Mouse (Mus musculus): ENCODE results near the gene Irx1.
A peak's percentile ranks its signal among the peaks of the same experiment; 100 is the strongest.

Gene Irx1

GRCm38 (mm10) chr13:71963356-71964351 lies at the start of gene Irx1:
Gene Irx1, minus strand, starts transcription at chr13:71963723.
- peak; percentile 62 for DNase-seq (ENCODE audit: low read depth, low spot score)

GRCm38 (mm10) chr13:71979932-71980655 lies 16.6 kb upstream of the Irx1 start:
- no peak for DNase-seq (ENCODE audit: low read depth, low spot score)

- DNase-seq (ENCODE audit: low read depth, low spot score), result no peak
Observed at GRCm38 (mm10) chr13:71975753-71976152, 12.2 kb upstream of the Irx1 start.

DNA sequence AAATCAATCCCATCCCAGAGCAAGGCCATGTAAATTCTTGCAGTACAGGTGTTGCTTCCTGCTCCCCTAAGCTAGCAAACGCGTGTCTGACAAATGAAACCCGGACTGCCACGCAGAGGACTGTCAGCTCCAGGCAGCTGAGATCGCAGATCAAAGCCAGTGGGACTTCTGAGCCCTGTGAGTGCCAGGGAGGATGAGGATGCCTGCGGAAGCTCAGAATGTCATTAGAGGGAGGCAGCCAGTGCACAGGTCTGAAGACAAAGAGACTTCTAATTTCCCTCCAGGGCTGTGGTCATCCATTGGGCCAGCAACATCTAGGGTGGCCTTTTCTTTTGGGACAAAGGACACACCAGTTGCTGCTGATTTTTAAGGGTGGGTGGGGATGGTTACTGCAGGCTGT lies 4.8 kb upstream of the Irx1 start:
- no peak for DNase-seq (ENCODE audit: low read depth, low spot score)

- DNase-seq (ENCODE audit: low read depth, low spot score), result no peak
Observed at GRCm38 (mm10) chr13:71967341-71968250, 4.1 kb upstream of the Irx1 start.

- no peak for DNase-seq (ENCODE audit: low read depth, low spot score)
Observed at GRCm38 (mm10) chr13:71966631-71967030, 3.1 kb upstream of the Irx1 start.

DNA sequence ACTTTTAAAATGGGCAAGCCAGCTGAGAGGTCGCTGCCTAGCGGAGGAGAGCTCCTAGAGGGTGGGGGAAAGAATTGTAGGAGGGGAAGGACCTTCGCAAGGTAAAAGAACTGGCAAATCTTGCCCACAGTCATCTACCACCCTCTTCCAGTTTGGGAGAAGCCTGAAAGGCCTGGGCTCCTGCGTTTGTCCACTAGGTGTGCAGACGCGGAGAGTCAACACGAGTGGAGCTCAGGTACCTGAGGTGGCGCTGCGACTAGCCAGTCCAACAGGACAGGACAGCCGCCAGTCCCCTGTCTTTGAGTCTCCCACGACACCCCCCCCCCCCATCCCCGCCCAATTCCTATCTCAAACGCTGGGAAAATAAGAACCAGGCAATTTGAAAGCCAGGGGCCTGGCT lies 843 bp upstream of the Irx1 start:
- peak; percentile 29 for DNase-seq (ENCODE audit: low read depth, low spot score)

GRCm38 (mm10) chr13:71962661-71963355 lies 715 bp downstream of the Irx1 start:
- peak; percentile 62 for DNase-seq (ENCODE audit: low read depth, low spot score)

DNA sequence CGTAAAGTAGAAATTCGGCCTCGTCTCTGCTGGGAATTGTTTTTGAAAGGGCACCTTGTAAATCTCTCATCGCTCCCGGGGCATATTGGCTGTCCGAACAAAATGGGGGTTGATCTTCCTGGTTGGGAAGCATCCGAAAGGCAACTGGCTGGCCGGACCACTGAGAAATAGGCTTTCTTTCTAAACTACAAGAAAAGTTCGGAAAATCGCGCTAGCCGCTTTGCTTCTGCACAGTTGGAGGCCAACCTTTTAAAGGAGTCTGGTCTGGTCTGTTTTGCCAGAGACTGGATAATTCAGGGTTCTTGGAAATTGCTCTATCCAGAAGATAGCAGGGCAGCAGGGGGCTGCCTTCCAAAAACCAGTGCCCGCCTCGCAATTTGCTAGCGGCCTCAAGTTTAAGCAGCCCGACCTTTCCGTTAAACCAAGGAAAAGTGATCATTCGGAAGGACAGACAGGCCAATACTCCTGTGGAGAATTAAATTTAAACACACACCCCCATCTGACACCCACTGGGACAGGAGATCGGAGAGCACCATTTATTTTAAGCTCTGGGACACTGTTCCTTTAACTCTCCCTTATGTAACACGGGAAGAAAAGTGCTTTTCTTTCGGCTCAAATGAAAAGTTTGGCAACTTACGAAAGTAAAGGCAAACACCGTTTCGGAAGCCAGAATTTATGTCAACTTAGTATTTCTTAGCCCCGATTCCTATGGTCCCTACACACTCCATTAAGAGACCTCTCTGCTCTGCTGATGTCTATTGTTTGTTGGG lies 1.4 kb downstream of the Irx1 start:
- DNase-seq (ENCODE audit: low read depth, low spot score), result no peak

- peak; percentile 46 for DNase-seq (ENCODE audit: low read depth, low spot score)
Observed at GRCm38 (mm10) chr13:71960846-71961735, 2.4 kb downstream of the Irx1 start.

DNA sequence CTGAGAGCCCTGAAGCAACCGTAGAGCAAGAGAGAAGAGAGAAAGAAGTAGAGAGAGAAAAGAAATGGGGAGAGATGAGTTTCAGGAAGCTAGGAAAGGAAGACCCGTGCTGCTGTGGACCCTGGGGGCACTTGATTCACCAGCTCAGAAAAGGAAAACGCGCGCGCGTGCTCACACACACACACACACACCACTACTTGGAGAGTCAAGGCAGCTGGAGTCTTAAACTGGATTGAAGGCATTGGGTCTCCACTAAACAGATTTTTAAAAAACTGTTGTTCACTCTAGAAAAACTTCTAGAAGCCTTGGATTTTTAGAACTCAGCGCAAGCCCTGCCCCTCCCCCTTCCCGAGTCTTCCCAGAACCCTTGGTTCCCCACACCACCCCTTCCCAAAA lies 3.2 kb downstream of the Irx1 start:
- no peak for DNase-seq (ENCODE audit: low read depth, low spot score)

- no peak for DNase-seq (ENCODE audit: low read depth, low spot score)
Observed at GRCm38 (mm10) chr13:71959361-71960276, 3.9 kb downstream of the Irx1 start.

- no peak for DNase-seq (ENCODE audit: low read depth, low spot score)
Observed at GRCm38 (mm10) chr13:71958651-71959050, 4.9 kb downstream of the Irx1 start.

DNA sequence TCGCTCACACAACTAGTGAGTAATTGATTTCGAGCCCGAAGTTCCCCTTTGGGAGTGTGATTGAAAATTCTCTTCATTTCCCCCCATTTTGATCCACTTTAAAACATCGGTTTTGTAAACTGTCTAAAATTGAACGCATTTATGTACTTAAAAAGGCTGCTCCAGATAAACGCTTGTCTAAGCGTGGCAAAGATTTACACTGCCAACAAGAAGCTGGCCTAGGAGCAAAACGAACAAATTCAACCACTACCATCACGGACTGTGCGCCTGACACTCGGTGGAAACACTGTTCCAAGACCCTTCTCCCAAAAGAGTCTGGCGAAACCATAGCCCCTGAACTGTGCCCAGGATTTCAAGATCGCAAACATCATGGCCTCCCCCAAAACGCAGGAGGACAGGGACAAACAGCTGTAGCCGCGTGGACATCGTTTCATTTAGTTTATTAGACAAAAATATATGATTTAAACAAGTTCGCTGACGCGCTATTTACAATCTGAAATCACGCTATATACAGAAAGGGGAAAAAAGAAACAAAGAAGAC lies 5.6 kb downstream of the Irx1 start:
- no peak for DNase-seq (ENCODE audit: low read depth, low spot score)

DNA sequence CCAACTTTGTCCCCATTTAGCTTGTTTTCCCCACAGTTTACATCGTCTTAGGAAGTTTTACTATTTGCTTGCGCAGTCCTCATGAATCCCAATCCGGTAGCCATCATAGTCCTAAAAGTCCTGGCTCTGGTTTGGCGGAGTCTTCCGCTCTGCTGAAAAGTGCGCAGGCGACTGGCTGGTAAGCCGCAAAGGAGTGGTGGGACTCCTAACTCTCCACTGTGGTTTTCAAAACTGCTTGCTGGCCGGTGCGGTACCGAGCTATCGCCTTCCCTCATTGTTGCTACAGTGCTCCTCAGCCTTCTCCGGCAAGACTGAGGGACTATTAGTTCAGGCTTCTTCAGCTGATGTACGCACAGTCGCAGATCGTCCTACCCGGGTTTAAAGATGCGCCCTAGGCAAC lies 6.4 kb downstream of the Irx1 start:
- DNase-seq (ENCODE audit: low read depth, low spot score), result no peak

GRCm38 (mm10) chr13:71956481-71956880 lies 7.0 kb downstream of the Irx1 start:
- DNase-seq (ENCODE audit: low read depth, low spot score), result peak; percentile 68

- DNase-seq (ENCODE audit: low read depth, low spot score), result no peak
Observed at GRCm38 (mm10) chr13:71951966-71952365, 11.6 kb downstream of the Irx1 start.

DNA sequence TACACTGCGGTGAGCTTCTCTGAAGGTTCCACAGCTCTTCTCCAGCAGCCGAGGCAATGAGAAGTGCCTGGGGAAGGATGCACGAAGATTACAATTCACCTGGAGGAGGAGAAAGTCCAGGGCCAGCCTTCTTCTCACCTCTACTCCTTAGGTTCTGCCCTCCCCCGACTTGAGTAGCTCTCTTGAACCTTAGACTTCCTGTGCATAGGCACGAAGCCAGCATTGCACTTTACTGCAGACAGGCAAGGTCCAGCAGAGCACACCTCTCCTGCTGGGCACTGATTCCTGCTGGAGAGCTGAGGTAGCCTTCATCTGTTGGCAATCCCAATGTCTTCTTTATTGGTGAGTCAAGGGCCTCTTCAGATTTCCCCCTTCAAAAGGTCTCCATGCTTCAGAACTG lies 13.7 kb downstream of the Irx1 start:
- no peak for DNase-seq (ENCODE audit: low read depth, low spot score)

All from 3T3-L1 (cell line).